Mouse (Mus musculus) myocyte (in vitro differentiated cells): Measurements from ENCODE around the gene Trip4.

Experiments used
- CEBPB ChIP-seq: IDR thresholded peaks from 2 replicates; pipeline ENCODE4 v1.6.1; 2011; ENCODE audit warnings: mild to moderate bottlenecking, moderate library complexity; ENCODE audit not compliant: poor library complexity, insufficient read depth, severe bottlenecking
- E2F4 ChIP-seq: IDR thresholded peaks from one replicate; pipeline ENCODE4 v1.6.1; 2011; ENCODE audit warnings: mild to moderate bottlenecking, control low read depth, moderate library complexity; ENCODE audit not compliant: insufficient read depth
- MAX ChIP-seq: IDR thresholded peaks from one replicate; pipeline ENCODE4 v1.6.1; 2011; ENCODE audit warnings: low read depth, mild to moderate bottlenecking, control low read depth
- MYOG ChIP-seq, 3 experiments: IDR thresholded peaks; one replicate each; pipeline ENCODE4 v1.6.1; 2011; ENCODE audit warnings: control low read depth in 2 of 3, low read depth in 2 of 3, mild to moderate bottlenecking in 2 of 3; ENCODE audit not compliant: insufficient read length in 2 of 3, control insufficient read depth in 1 of 3, insufficient read depth in 1 of 3
- POLR2A ChIP-seq: IDR thresholded peaks from one replicate; pipeline ENCODE4 v1.6.1; 2011; ENCODE audit warnings: low read depth, mild to moderate bottlenecking, control low read depth, moderate library complexity; ENCODE audit not compliant: insufficient read length
- POLR2AphosphoS2 ChIP-seq: IDR thresholded peaks from one replicate; pipeline ENCODE4 v1.6.1; 2011; ENCODE audit warnings: low read depth, control low read depth; ENCODE audit not compliant: insufficient read length
- USF1 ChIP-seq: IDR thresholded peaks from one replicate; pipeline ENCODE4 v1.6.1; 2011; ENCODE audit warnings: low read depth, mild to moderate bottlenecking, control low read depth, moderate library complexity

DNA sequence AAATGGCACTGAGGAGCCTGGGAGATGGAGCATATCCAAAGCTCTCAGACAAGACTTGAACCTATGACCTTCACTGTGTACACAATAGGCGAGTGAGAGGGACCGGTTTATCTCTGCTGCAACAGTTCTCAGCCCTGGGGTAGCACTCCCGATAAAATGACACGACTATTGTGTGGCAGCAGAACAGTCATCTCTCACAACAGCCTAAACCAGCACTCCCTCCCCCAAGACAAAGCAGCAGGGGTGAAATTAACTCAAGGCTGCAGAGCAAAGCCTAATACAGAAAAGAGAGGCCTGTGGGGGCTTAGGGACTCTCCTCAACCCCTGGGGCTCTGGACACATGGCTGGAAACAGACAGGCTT, 82.4 kb downstream of the Trip4 start:
- TF ChIP-seq POLR2AphosphoS2 (no peak), POLR2A (no peak), E2F4 (no peak), USF1 (no peak), MAX (no peak), MYOG (IDR thresholded peaks at IDR 0.05; ENCODE audit: control insufficient read depth in 1 of 3, insufficient read depth in 1 of 3, insufficient read length in 2 of 3, low read depth in 2 of 3) (no peak), CEBPB (no peak)
